Mouse (Mus musculus): ENCODE measurements around the gene Clasp2. TPM values are rescaled to one million over a fixed set of nuclear protein-coding genes. Genes with fewer than 3 reads are reported as not detected.

The Clasp2 gene
- polyA plus RNA-seq, 1 experiment, result 71.5 TPM

GRCm38 (mm10) chr9:113837461-113837860, 96.2 kb downstream of the Clasp2 start:
- Histone ChIP-seq H3K27ac (ENCODE audit: insufficient read depth, low read length) (no peak overlapping the region), H3K4me1 (ENCODE audit: control insufficient read depth, insufficient read depth, low read length) (no peaks in the 10 kb centered on the region), H3K4me3 (ENCODE audit: low read depth, low read length) (no peak overlapping the region), H3K36me3 (ENCODE audit: control insufficient read depth, insufficient read depth, low read length, poor library complexity, severe bottlenecking) (no peaks in the 10 kb centered on the region), H3K9ac (ENCODE audit: low read depth, poor library complexity, severe bottlenecking) (no peak overlapping the region), H3K27me3 (ENCODE audit: control insufficient read depth, insufficient read depth, low read length, poor library complexity, severe bottlenecking) (no peaks in the 10 kb centered on the region), H3K9me3 (replicated peaks; ENCODE audit: control insufficient read depth, insufficient read depth, low read length, poor library complexity, severe bottlenecking) (no peaks in the 10 kb centered on the region)
- TF ChIP-seq EP300 (IDR thresholded peaks at IDR 0.05; ENCODE audit: insufficient read depth, low read depth, low read length), result no peak
- no peak for TF ChIP-seq CTCF (IDR thresholded peaks at IDR 0.05; ENCODE audit: low read depth, low read length)

- Histone ChIP-seq H3K9me3 (replicated peaks; ENCODE audit: control insufficient read depth, insufficient read depth, low read length, poor library complexity, severe bottlenecking) (no peaks in the 10 kb centered on the region), H3K4me1 (ENCODE audit: control insufficient read depth, insufficient read depth, low read length) (no peaks in the 10 kb centered on the region), H3K36me3 (ENCODE audit: control insufficient read depth, insufficient read depth, low read length, poor library complexity, severe bottlenecking) (0 out of 2 replicates have a peak, but pooled peaks cover 2% of the 10 kb centered on the region), H3K4me3 (ENCODE audit: low read depth, low read length) (no peak overlapping the region), H3K27ac (ENCODE audit: insufficient read depth, low read length) (no peak overlapping the region), H3K27me3 (ENCODE audit: control insufficient read depth, insufficient read depth, low read length, poor library complexity, severe bottlenecking) (no peaks in the 10 kb centered on the region), H3K9ac (ENCODE audit: low read depth, poor library complexity, severe bottlenecking) (no peak overlapping the region)
- TF ChIP-seq POLR2A (IDR thresholded peaks at IDR 0.05; ENCODE audit: insufficient read depth, low read length) (no peak), CTCF (IDR thresholded peaks at IDR 0.05; ENCODE audit: low read depth, low read length) (no peak), EP300 (IDR thresholded peaks at IDR 0.05; ENCODE audit: insufficient read depth, low read depth, low read length) (no peak)
Observed at GRCm38 (mm10) chr9:113844029-113844428, 102.8 kb downstream of the Clasp2 start.

- H3K36me3 ChIP-seq (ENCODE audit: control insufficient read depth, insufficient read depth, low read length, poor library complexity, severe bottlenecking), result peaks cover 6% of the 10 kb centered on the region; the same call in 1 of the 2 replicates
- no peak overlapping the region for H3K4me3 ChIP-seq (ENCODE audit: low read depth, low read length)
- TF ChIP-seq POLR2A (IDR thresholded peaks at IDR 0.05; ENCODE audit: insufficient read depth, low read length), result no peak
- no peak for TF ChIP-seq CTCF (IDR thresholded peaks at IDR 0.05; ENCODE audit: low read depth, low read length)
- TF ChIP-seq EP300 (IDR thresholded peaks at IDR 0.05; ENCODE audit: insufficient read depth, low read depth, low read length), result no peak
- no peak overlapping the region for H3K9ac ChIP-seq (ENCODE audit: low read depth, poor library complexity, severe bottlenecking)
- no peaks in the 10 kb centered on the region for H3K27me3 ChIP-seq (ENCODE audit: control insufficient read depth, insufficient read depth, low read length, poor library complexity, severe bottlenecking)
- no peak overlapping the region for H3K27ac ChIP-seq (ENCODE audit: insufficient read depth, low read length)
- no peaks in the 10 kb centered on the region for H3K4me1 ChIP-seq (ENCODE audit: control insufficient read depth, insufficient read depth, low read length)
- no peaks in the 10 kb centered on the region for H3K9me3 ChIP-seq (replicated peaks; ENCODE audit: control insufficient read depth, insufficient read depth, low read length, poor library complexity, severe bottlenecking)
Observed at GRCm38 (mm10) chr9:113855441-113855840, 114.2 kb downstream of the Clasp2 start.

- Histone ChIP-seq H3K36me3 (ENCODE audit: control insufficient read depth, insufficient read depth, low read length, poor library complexity, severe bottlenecking) (peaks cover 3% of the 10 kb centered on the region; the same call in 1 of the 2 replicates), H3K9ac (ENCODE audit: low read depth, poor library complexity, severe bottlenecking) (no peak overlapping the region), H3K27ac (ENCODE audit: insufficient read depth, low read length) (no peak overlapping the region), H3K4me3 (ENCODE audit: low read depth, low read length) (no peak overlapping the region), H3K4me1 (ENCODE audit: control insufficient read depth, insufficient read depth, low read length) (no peaks in the 10 kb centered on the region), H3K9me3 (replicated peaks; ENCODE audit: control insufficient read depth, insufficient read depth, low read length, poor library complexity, severe bottlenecking) (no peaks in the 10 kb centered on the region), H3K27me3 (ENCODE audit: control insufficient read depth, insufficient read depth, low read length, poor library complexity, severe bottlenecking) (no peaks in the 10 kb centered on the region)
- TF ChIP-seq EP300 (IDR thresholded peaks at IDR 0.05; ENCODE audit: insufficient read depth, low read depth, low read length) (no peak), POLR2A (IDR thresholded peaks at IDR 0.05; ENCODE audit: insufficient read depth, low read length) (no peak), CTCF (IDR thresholded peaks at IDR 0.05; ENCODE audit: low read depth, low read length) (no peak)
Observed at GRCm38 (mm10) chr9:113857281-113857928, 116.1 kb downstream of the Clasp2 start.

- Histone ChIP-seq H3K27ac (ENCODE audit: insufficient read depth, low read length) (no peak overlapping the region), H3K4me1 (ENCODE audit: control insufficient read depth, insufficient read depth, low read length) (no peaks in the 10 kb centered on the region), H3K4me3 (ENCODE audit: low read depth, low read length) (no peak overlapping the region), H3K36me3 (ENCODE audit: control insufficient read depth, insufficient read depth, low read length, poor library complexity, severe bottlenecking) (no peaks in the 10 kb centered on the region), H3K9me3 (replicated peaks; ENCODE audit: control insufficient read depth, insufficient read depth, low read length, poor library complexity, severe bottlenecking) (no peaks in the 10 kb centered on the region), H3K27me3 (ENCODE audit: control insufficient read depth, insufficient read depth, low read length, poor library complexity, severe bottlenecking) (no peaks in the 10 kb centered on the region), H3K9ac (ENCODE audit: low read depth, poor library complexity, severe bottlenecking) (no peak overlapping the region)
- TF ChIP-seq CTCF (IDR thresholded peaks at IDR 0.05; ENCODE audit: low read depth, low read length) (no peak), EP300 (IDR thresholded peaks at IDR 0.05; ENCODE audit: insufficient read depth, low read depth, low read length) (no peak), POLR2A (IDR thresholded peaks at IDR 0.05; ENCODE audit: insufficient read depth, low read length) (no peak)
Observed at GRCm38 (mm10) chr9:113857929-113858440, 116.7 kb downstream of the Clasp2 start.

GRCm38 (mm10) chr9:113859420-113859819, 118.1 kb downstream of the Clasp2 start:
- no peaks in the 10 kb centered on the region for H3K27me3 ChIP-seq (ENCODE audit: control insufficient read depth, insufficient read depth, low read length, poor library complexity, severe bottlenecking)
- no peak for TF ChIP-seq CTCF (IDR thresholded peaks at IDR 0.05; ENCODE audit: low read depth, low read length)

More at GRCm38 (mm10) chr9:113859420-113859819, 118.1 kb downstream of the Clasp2 start:
- Histone ChIP-seq H3K4me3 (ENCODE audit: low read depth, low read length) (no peak overlapping the region), H3K4me1 (ENCODE audit: control insufficient read depth, insufficient read depth, low read length) (no peaks in the 10 kb centered on the region), H3K27ac (ENCODE audit: insufficient read depth, low read length) (no peak overlapping the region), H3K36me3 (ENCODE audit: control insufficient read depth, insufficient read depth, low read length, poor library complexity, severe bottlenecking) (no peaks in the 10 kb centered on the region), H3K9ac (ENCODE audit: low read depth, poor library complexity, severe bottlenecking) (no peak overlapping the region), H3K9me3 (replicated peaks; ENCODE audit: control insufficient read depth, insufficient read depth, low read length, poor library complexity, severe bottlenecking) (no peaks in the 10 kb centered on the region)

Measured in ES-Bruce4 (cell line).